Mouse (Mus musculus): ENCODE results near the gene Gnaz. TPM values are rescaled to one million over a fixed set of nuclear protein-coding genes. Genes with fewer than 3 reads are reported as not detected.

The Gnaz gene
- polyA plus RNA-seq, 1 experiment from 2014 or later: 3.5 TPM

DNA sequence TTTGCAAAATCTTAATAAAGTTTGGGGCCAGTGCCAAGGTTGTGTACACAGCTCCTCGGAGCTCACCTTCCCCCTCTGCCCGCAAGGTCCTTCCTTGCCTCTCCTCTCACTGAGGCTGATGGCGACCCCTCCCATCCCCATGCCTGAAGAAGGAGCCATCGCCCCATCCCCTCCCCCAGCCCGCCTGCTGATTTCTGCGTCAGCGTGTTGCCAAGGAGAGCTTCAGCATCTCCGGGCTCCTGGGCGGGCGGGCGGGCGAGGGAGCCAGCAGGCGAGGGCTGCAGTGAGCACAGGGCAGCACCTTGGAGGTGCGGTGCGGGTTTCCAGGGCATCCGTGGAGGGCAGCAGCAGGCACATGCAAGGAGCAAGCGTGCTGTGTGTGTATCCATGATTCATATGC, 28.4 kb downstream of the Gnaz start:
- WGBS: 2% methylated on average over 17 of the region's 17 CpGs
- 0 out of 2 replicates have a peak, but pooled peaks have one; percentile 10 for ATAC-seq (ENCODE audit: insufficient number of reproducible peaks, insufficient read depth, low FRiP score, low TSS enrichment, low read depth)
- H3K27ac ChIP-seq: no peak overlapping the region

DNA sequence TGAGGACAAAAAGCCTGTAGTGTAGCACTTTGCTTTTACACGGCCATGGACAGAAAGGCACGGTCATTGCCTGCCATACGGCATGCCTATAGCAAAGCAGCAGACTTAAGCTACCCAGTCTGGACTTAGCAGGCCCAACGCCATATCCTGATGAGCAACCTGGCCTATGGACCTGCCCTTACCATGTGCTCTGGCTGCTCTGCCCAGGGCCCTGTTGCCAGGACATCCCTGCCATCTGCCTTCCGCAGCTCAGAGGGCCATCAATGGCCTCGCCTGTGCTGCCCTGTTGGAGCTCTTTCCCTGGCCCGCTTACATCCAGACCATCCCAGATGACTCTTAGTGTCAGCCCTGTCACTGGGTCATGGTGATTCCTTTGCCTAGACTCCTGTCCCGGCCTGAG, 34.4 kb downstream of the Gnaz start:
- WGBS: 92% methylated on average over 8 of the region's 8 CpGs
- no peak overlapping the region for H3K27ac ChIP-seq
- ATAC-seq (ENCODE audit: insufficient number of reproducible peaks, insufficient read depth, low FRiP score, low TSS enrichment, low read depth): no peak

More for the DNA sequence above, 28.4 kb downstream of the Gnaz start:
- Histone ChIP-seq H3K9ac (peak overlapping the region; percentile 33), H3K4me2 (peak overlapping the region; percentile 62), H3K36me3 (peaks cover 15% of the 10 kb centered on the region), H3K27me3 (peaks cover 5% of the 10 kb centered on the region; the same call in 1 of the 2 replicates), H3K4me3 (peak overlapping the region; percentile 31), H3K4me1 (peaks cover 18% of the 10 kb centered on the region), H3K9me3 (no peaks in the 10 kb centered on the region)

DNA sequence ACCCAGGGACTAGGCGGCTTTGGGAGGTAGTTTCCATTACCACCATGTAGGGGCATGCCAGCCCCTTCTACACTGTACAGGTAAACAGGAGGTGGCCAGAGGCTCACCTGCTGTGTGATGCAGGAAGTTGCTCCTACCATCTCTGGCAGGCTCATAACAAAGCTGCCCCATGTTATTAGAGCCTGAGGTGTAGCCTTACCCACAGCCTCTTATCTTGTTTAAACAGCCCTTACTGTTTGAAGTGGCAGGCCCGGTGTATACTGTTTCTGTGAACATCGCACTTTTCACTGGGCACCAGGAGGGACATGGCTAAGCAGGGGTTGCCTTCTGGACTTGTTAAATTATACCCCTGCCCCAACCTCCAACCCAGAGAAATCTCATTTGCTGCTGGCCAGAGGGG, 37.1 kb downstream of the Gnaz start:
- H3K27ac ChIP-seq: no peak overlapping the region
- no peaks in the 10 kb centered on the region for H3K9me3 ChIP-seq
- no peak overlapping the region for H3K4me2 ChIP-seq
- ATAC-seq (ENCODE audit: insufficient number of reproducible peaks, insufficient read depth, low FRiP score, low TSS enrichment, low read depth): no peak
- H3K27me3 ChIP-seq: no peaks in the 10 kb centered on the region
- WGBS: 78% methylated on average over 3 of the region's 3 CpGs
- no peak overlapping the region for H3K4me3 ChIP-seq
- no peak overlapping the region for H3K9ac ChIP-seq
- no peaks in the 10 kb centered on the region for H3K36me3 ChIP-seq
- H3K4me1 ChIP-seq: 0 out of 2 replicates have a peak, but pooled peaks cover 12% of the 10 kb centered on the region

More for the DNA sequence above, 34.4 kb downstream of the Gnaz start:
- H3K4me3 ChIP-seq: no peak overlapping the region
- H3K27me3 ChIP-seq: no peaks in the 10 kb centered on the region
- H3K9me3 ChIP-seq: no peaks in the 10 kb centered on the region
- 0 out of 2 replicates have a peak, but pooled peaks cover 12% of the 10 kb centered on the region for H3K4me1 ChIP-seq
- no peak overlapping the region for H3K4me2 ChIP-seq
- no peaks in the 10 kb centered on the region for H3K36me3 ChIP-seq
- no peak overlapping the region for H3K9ac ChIP-seq

DNA sequence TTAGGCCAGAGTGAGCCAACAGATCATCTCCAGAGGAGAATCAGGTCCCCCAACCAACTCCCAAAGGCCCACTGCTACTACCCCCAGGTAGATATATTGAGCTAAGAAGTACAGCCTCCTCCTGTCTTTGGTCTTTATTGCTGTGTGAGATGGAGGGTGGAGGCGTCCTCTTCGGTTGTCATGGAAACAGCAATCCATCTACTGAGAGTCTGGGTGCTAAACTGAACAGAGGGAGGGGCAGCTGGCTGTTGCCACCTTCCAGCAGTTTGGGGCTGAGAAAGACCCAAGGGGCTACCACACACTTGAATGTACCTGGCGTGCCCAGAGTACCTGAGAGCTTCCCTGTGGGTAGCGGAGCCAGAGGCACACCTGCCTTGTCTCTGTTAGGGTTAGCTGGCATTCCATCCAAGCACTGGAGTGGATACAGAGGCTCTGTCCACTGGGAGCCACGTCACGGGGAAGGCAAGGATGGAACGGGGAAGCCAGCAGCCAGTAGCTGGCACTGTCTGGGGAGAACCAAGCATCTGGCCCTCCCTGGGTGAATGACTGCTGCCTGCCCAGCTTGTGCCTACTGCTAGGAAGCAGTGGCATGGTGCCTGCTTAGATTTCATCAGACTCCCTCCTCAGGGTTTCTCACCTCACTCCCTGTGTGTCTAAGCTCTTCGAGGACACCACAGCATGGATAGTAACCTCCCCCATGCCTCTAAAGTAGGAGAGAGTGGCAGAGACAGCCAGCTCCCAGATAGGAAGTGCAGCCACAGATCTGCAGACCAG, 40.1 kb downstream of the Gnaz start:
- Histone ChIP-seq H3K4me2 (no peak overlapping the region), H3K4me1 (peaks cover 17% of the 10 kb centered on the region; the same call in 1 of the 2 replicates), H3K9me3 (no peaks in the 10 kb centered on the region), H3K27me3 (no peaks in the 10 kb centered on the region), H3K27ac (no peak overlapping the region), H3K9ac (no peak overlapping the region), H3K36me3 (no peaks in the 10 kb centered on the region), H3K4me3 (no peak overlapping the region)
- no peak for ATAC-seq (ENCODE audit: insufficient number of reproducible peaks, insufficient read depth, low FRiP score, low TSS enrichment, low read depth)
- WGBS: 72% methylated on average over 8 of the region's 8 CpGs

DNA sequence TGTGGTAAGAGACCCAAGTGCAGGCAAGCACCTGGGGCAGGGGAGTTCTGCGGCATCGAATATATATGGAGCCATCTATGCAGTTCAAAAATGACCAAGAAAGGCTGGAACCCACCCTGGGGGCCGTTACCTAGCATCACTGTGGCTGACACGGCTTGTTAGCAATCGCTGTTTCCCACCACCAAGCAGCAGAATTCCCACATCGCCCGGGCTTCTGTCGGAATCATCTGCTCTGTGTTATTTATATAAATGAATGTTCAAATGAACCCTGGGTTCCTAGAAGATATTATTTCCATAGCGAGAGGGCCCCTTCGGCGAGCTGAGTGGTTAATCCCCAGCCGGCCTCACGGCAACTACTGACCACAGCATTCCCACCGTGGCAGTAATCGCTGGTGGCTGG, 43.7 kb downstream of the Gnaz start:
- WGBS: 74% methylated on average over 15 of the region's 15 CpGs
- Histone ChIP-seq H3K9me3 (no peaks in the 10 kb centered on the region), H3K4me2 (no peak overlapping the region), H3K27ac (no peak overlapping the region), H3K4me3 (no peak overlapping the region), H3K27me3 (no peaks in the 10 kb centered on the region), H3K9ac (no peak overlapping the region), H3K36me3 (no peaks in the 10 kb centered on the region), H3K4me1 (peaks cover 7% of the 10 kb centered on the region; the same call in 1 of the 2 replicates)
- no peak for ATAC-seq (ENCODE audit: insufficient number of reproducible peaks, insufficient read depth, low FRiP score, low TSS enrichment, low read depth)

DNA sequence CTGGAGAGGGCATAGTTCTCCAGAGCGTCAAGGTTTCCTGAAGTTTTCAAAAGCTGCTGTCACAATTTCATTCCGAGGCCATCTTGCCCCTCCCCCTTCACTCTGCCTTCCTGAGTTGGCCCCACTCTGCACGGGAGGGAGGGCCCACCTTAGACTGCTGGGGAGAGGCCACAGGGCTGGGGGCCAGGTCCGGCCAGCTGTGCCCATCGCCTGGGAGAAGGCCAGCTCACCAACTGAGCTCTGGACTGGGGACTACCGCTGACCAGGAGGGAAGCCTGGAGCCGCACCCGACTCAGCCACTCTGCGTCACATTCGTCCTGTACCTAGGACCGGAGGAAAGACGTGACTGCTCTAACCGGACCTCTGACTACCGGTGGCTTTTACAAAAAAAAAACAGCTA, 48.5 kb downstream of the Gnaz start:
- H3K4me2 ChIP-seq: no peak overlapping the region
- H3K4me3 ChIP-seq: no peak overlapping the region
- no peak overlapping the region for H3K9ac ChIP-seq
- no peaks in the 10 kb centered on the region for H3K9me3 ChIP-seq
- H3K36me3 ChIP-seq: no peaks in the 10 kb centered on the region
- peaks cover 5% of the 10 kb centered on the region; the same call in 1 of the 2 replicates for H3K4me1 ChIP-seq
- H3K27me3 ChIP-seq: no peaks in the 10 kb centered on the region
- H3K27ac ChIP-seq: no peak overlapping the region
- ATAC-seq (ENCODE audit: insufficient number of reproducible peaks, insufficient read depth, low FRiP score, low TSS enrichment, low read depth): no peak
- WGBS: 59% methylated on average over 14 of the region's 14 CpGs

DNA sequence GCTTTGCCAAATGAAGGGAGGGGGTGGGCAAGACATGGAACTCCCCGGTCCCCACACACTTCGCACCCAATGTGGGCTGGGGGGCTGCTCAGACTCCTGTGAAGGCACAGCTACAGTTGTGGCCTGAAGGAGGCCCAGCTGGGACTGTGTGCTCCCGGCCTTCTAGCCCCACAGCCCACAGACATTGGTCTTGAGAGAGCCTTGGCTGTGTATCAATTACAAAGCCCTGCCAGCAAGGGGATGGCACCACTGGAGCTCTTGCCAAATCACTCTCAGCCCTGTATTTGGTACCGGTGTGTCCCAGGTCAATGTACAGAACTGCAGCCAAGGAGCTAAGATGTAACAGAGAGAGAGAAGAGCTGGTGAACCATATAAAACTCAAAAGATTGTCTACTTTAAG, 49.5 kb downstream of the Gnaz start:
- Histone ChIP-seq H3K9ac (no peak overlapping the region), H3K27ac (no peak overlapping the region), H3K4me2 (no peak overlapping the region), H3K9me3 (no peaks in the 10 kb centered on the region), H3K4me1 (no peaks in the 10 kb centered on the region; the same call in none of the 2 replicates), H3K36me3 (no peaks in the 10 kb centered on the region), H3K27me3 (no peaks in the 10 kb centered on the region), H3K4me3 (no peak overlapping the region)
- no peak for ATAC-seq (ENCODE audit: insufficient number of reproducible peaks, insufficient read depth, low FRiP score, low TSS enrichment, low read depth)
- WGBS: 77% methylated on average over 4 of the region's 4 CpGs

DNA sequence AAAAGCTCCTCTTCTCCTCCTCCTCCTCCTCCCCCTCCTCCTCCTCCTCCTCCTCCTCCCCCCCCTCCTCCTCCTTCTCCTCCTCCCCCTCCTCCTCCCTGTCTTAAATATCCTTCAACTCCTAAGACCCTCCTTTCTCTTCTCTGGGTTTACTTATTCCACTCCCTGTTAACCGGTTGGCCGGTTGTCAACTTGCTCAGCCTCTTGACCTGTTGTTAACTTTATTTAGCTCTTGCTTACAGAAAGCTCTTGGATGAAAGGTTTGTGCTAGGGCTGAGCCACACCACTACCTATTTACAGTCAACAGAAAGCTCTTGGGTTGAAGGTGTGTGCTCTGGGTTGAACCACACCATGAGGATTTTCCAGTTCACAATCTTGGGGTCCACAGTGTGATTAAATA, 53.3 kb downstream of the Gnaz start:
- Histone ChIP-seq H3K27me3 (no peaks in the 10 kb centered on the region), H3K9ac (no peak overlapping the region)
- 51% methylated on average over 2 of the region's 2 CpGs for WGBS

DNA sequence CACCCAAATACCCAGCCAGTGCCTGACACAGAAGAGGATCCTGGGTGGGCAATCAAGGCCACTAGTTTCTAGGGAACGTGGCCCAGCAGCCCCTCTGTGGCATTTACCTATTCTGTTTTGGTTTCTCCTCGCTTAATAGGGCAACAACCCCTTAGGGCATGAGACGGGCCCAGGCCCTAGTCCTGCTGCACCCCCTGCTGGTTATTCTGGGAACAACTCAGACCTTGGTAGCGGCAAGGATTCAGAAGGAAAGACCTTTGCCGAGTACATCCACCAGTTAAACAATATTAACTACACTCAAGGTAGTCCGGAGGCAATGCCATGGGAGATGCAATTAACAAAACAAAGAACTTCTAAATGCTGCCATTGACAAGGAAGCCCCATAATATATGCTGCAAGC, 54.2 kb downstream of the Gnaz start:
- no peak overlapping the region for H3K4me2 ChIP-seq
- H3K4me1 ChIP-seq: no peaks in the 10 kb centered on the region; the same call in 1 of the 2 replicates
- no peaks in the 10 kb centered on the region for H3K36me3 ChIP-seq
- H3K27ac ChIP-seq: no peak overlapping the region
- H3K9ac ChIP-seq: no peak overlapping the region
- H3K4me3 ChIP-seq: no peak overlapping the region
- no peaks in the 10 kb centered on the region for H3K9me3 ChIP-seq
- ATAC-seq (ENCODE audit: insufficient number of reproducible peaks, insufficient read depth, low FRiP score, low TSS enrichment, low read depth): no peak
- no peaks in the 10 kb centered on the region for H3K27me3 ChIP-seq
- WGBS: 15% methylated on average over 6 of the region's 6 CpGs

More for the DNA sequence above, 53.3 kb downstream of the Gnaz start:
- no peak; the same call in 1 of the 2 replicates for ATAC-seq (ENCODE audit: insufficient number of reproducible peaks, insufficient read depth, low FRiP score, low TSS enrichment, low read depth)
- Histone ChIP-seq H3K36me3 (no peaks in the 10 kb centered on the region), H3K27ac (no peak overlapping the region), H3K9me3 (no peaks in the 10 kb centered on the region), H3K4me1 (no peaks in the 10 kb centered on the region; the same call in 1 of the 2 replicates), H3K4me2 (no peak overlapping the region), H3K4me3 (no peak overlapping the region)

DNA sequence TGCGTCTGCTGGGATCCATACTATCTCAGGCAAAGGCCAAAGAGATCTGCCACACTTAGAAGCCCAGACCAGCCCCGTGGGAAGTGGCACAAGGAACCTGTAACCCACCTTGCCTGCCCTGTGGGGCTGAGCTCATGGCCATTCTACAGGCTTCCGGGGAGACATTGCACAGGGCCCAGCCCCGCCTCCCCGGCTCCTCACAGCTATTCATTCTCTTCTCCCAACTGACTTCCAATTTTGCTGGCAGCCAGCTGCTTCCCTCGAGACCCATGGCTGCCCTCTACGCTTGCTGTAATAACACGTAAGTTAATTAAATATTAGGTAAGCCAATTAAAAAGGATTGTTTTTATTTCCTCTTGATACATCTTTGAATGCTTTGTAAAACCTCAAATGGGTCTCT, 59.5 kb downstream of the Gnaz start:
- Histone ChIP-seq H3K4me1 (no peaks in the 10 kb centered on the region), H3K4me3 (no peak overlapping the region), H3K9ac (no peak overlapping the region), H3K27me3 (no peaks in the 10 kb centered on the region), H3K9me3 (no peaks in the 10 kb centered on the region), H3K36me3 (no peaks in the 10 kb centered on the region), H3K27ac (no peak overlapping the region), H3K4me2 (no peak overlapping the region)
- ATAC-seq (ENCODE audit: insufficient number of reproducible peaks, insufficient read depth, low FRiP score, low TSS enrichment, low read depth): no peak
- 58% methylated on average over 8 of the region's 8 CpGs for WGBS

DNA sequence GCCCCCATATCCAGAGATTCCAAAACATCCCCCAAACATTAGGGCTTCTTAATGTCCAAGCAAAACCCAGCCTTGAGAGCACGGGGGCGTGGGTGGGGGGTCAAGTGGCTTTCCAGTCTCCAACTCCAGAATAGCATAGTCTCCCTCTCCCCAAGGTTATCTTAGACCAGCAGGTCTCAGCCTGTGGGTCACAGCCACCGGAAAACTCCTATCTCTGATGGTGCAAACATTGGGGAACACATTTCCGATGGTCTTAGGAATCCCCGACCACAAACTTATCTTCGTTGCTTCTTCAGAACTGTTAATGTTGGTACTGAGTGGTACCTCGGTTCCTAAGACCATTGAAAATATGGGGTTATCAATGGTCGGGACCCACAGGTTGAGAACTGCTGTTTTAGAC, 61.8 kb downstream of the Gnaz start:
- H3K4me3 ChIP-seq: no peak overlapping the region
- no peaks in the 10 kb centered on the region for H3K9me3 ChIP-seq
- H3K27ac ChIP-seq: no peak overlapping the region
- H3K36me3 ChIP-seq: no peaks in the 10 kb centered on the region
- H3K9ac ChIP-seq: no peak overlapping the region
- peaks cover 10% of the 10 kb centered on the region for H3K4me1 ChIP-seq
- H3K27me3 ChIP-seq: no peaks in the 10 kb centered on the region
- no peak overlapping the region for H3K4me2 ChIP-seq
- WGBS: 89% methylated on average over 8 of the region's 8 CpGs
- ATAC-seq (ENCODE audit: insufficient number of reproducible peaks, insufficient read depth, low FRiP score, low TSS enrichment, low read depth): no peak

DNA sequence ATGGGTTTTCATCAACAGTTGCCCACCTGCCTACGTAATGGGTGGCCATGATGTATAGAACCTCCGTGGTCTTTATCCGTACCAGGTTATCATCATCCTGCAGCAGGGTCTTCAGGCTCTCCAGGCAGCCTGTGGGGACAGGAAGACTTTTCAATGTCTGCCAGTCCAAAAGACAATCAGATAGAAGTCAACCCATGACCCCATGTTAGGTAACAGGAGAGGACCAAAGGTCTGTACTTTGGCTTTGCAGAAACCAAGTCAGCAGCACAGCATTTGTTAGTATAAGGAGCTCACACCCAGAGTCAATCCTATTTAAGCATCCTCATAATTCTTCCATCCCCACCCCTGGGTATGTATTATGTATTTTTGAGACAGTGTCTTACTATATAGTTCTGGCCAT, 62.7 kb downstream of the Gnaz start:
- H3K4me3 ChIP-seq: no peak overlapping the region
- peaks cover 10% of the 10 kb centered on the region for H3K4me1 ChIP-seq
- H3K36me3 ChIP-seq: no peaks in the 10 kb centered on the region
- H3K4me2 ChIP-seq: no peak overlapping the region
- H3K9me3 ChIP-seq: no peaks in the 10 kb centered on the region
- ATAC-seq (ENCODE audit: insufficient number of reproducible peaks, insufficient read depth, low FRiP score, low TSS enrichment, low read depth): no peak
- H3K27ac ChIP-seq: no peak overlapping the region
- no peaks in the 10 kb centered on the region for H3K27me3 ChIP-seq
- no peak overlapping the region for H3K9ac ChIP-seq
- WGBS: 98% methylated on average over 3 of the region's 3 CpGs

All from embryonic facial prominence, embryonic 13.5 days (tissue).